Mouse (Mus musculus) small intestine, adult 2 months (tissue): ENCODE measurements around the gene Gm8104.
"Not testable (repeated sequence)": the region's sequence is repeated elsewhere in the genome, so short reads cannot be mapped to it uniquely, and the experiment has no call there.

Source experiments
- CTCF ChIP-seq: fragments of 200-500 bp; IDR thresholded peaks from 2 replicates; pipeline ENCODE4 v1.5.1; 2012; ENCODE audit warnings: low read depth, mild to moderate bottlenecking, control low read depth, inconsistent platforms, low read length, moderate library complexity, mixed read lengths; ENCODE audit not compliant: insufficient replicate concordance, insufficient read length; ENCODE audit errors: extremely low read depth
- POLR2A ChIP-seq: fragments of 200-500 bp; IDR thresholded peaks from 2 replicates; pipeline ENCODE4 v1.6.1; 2012; ENCODE audit warnings: low read depth, mild to moderate bottlenecking, control low read depth, inconsistent platforms, low read length, moderate library complexity

DNA sequence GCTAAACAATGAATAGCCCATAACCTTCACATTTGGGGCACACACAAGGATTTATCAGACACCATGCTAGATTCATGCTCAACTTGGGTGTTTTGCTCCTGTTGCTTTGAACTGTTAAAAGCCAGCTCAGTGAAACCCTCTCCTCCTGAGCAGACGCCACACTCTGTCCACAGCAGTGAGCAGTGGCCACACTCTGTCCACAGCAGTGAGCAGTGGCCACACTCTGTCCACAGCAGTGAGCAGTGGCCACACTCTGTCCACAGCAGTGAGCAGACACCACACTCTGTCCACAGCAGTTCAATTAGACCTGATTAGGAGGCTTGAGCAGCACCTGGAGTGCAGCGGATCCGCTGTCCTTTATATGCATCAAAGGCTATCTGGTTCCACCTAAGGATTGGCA, 19.3 kb downstream of the Gm8104 start:
- TF ChIP-seq CTCF, POLR2A: not testable (repeated sequence)
